Mouse (Mus musculus): ENCODE data around the gene Mblac1. TPM values are rescaled to one million over a fixed set of nuclear protein-coding genes. Genes with fewer than 3 reads are reported as not detected.
A peak's percentile ranks its signal among the peaks of the same experiment; 100 is the strongest.

The Mblac1 gene
- polyA plus RNA-seq, 1 experiment from 2014 or later, result 10.4 TPM

GRCm38 (mm10) chr5:138225700-138226099, 31.6 kb downstream of the Mblac1 start, which contains the start of gene Nxpe5:
TSS of gene Nxpe5 (plus strand) at chr5:138225898.
- DNase-seq (ENCODE audit: extremely low spot score, low spot score), result no peak
- Histone ChIP-seq H3K27me3 (ENCODE audit: poor library complexity, severe bottlenecking) (no peaks in the 10 kb centered on the region), H3K36me3 (replicated peaks) (no peaks in the 10 kb centered on the region), H3K9me3 (no peaks in the 10 kb centered on the region), H3K27ac (no peak within 1 kb of the TSS), H3K4me3 (no peak within 1 kb of the TSS), H3K4me1 (no peaks in the 10 kb centered on the region)
- 65% methylated on average over 2 of the region's 2 CpGs for WGBS

GRCm38 (mm10) chr5:138226491-138226890, 32.4 kb downstream of the Mblac1 start:
- Histone ChIP-seq H3K27me3 (ENCODE audit: poor library complexity, severe bottlenecking) (no peaks in the 10 kb centered on the region), H3K27ac (no peak overlapping the region), H3K4me3 (no peak overlapping the region), H3K9me3 (no peaks in the 10 kb centered on the region), H3K4me1 (peaks cover under 1% of the 10 kb centered on the region; the same call in 1 of the 2 replicates), H3K36me3 (replicated peaks) (no peaks in the 10 kb centered on the region)
- WGBS, result 81% methylated on average over 4 of the region's 4 CpGs
- no peak for DNase-seq (ENCODE audit: extremely low spot score, low spot score)

GRCm38 (mm10) chr5:138227367-138227766, 33.3 kb downstream of the Mblac1 start:
- no peaks in the 10 kb centered on the region for H3K36me3 ChIP-seq (replicated peaks)
- H3K27ac ChIP-seq, result no peak overlapping the region
- H3K9me3 ChIP-seq, result no peaks in the 10 kb centered on the region
- 70% methylated on average over 2 of the region's 2 CpGs for WGBS
- H3K27me3 ChIP-seq (ENCODE audit: poor library complexity, severe bottlenecking), result no peaks in the 10 kb centered on the region
- peaks cover 5% of the 10 kb centered on the region for H3K4me1 ChIP-seq
- no peak overlapping the region for H3K4me3 ChIP-seq
- DNase-seq (ENCODE audit: extremely low spot score, low spot score), result no peak

- WGBS, result 58% methylated on average over 3 of the region's 3 CpGs
These were observed 33.9 kb downstream of the Mblac1 start for GRCm38 (mm10) chr5:138228026-138228425.

GRCm38 (mm10) chr5:138229511-138229910, 35.4 kb downstream of the Mblac1 start:
- no peak overlapping the region for H3K4me3 ChIP-seq
- no peaks in the 10 kb centered on the region for H3K36me3 ChIP-seq (replicated peaks)
- 93% methylated on average over 3 of the region's 3 CpGs for WGBS
- peaks cover 5% of the 10 kb centered on the region for H3K4me1 ChIP-seq
- H3K27ac ChIP-seq, result no peak overlapping the region
- DNase-seq (ENCODE audit: extremely low spot score, low spot score), result no peak
- no peaks in the 10 kb centered on the region for H3K9me3 ChIP-seq
- H3K27me3 ChIP-seq (ENCODE audit: poor library complexity, severe bottlenecking), result no peaks in the 10 kb centered on the region

More at GRCm38 (mm10) chr5:138228026-138228425, 33.9 kb downstream of the Mblac1 start:
- Histone ChIP-seq H3K36me3 (replicated peaks) (no peaks in the 10 kb centered on the region), H3K4me3 (no peak overlapping the region), H3K27me3 (ENCODE audit: poor library complexity, severe bottlenecking) (no peaks in the 10 kb centered on the region), H3K4me1 (peaks cover 5% of the 10 kb centered on the region), H3K9me3 (no peaks in the 10 kb centered on the region), H3K27ac (no peak overlapping the region)
- no peak for DNase-seq (ENCODE audit: extremely low spot score, low spot score)

- Histone ChIP-seq H3K9me3 (no peaks in the 10 kb centered on the region), H3K4me3 (no peak overlapping the region), H3K27ac (no peak overlapping the region), H3K4me1 (peaks cover 5% of the 10 kb centered on the region), H3K36me3 (replicated peaks) (no peaks in the 10 kb centered on the region), H3K27me3 (ENCODE audit: poor library complexity, severe bottlenecking) (no peaks in the 10 kb centered on the region)
- no peak for DNase-seq (ENCODE audit: extremely low spot score, low spot score)
- 85% methylated on average over 2 of the region's 2 CpGs for WGBS
These were observed 39.7 kb downstream of the Mblac1 start for GRCm38 (mm10) chr5:138233778-138234177.

- H3K4me3 ChIP-seq, result no peak overlapping the region
- H3K9me3 ChIP-seq, result no peaks in the 10 kb centered on the region
- no peaks in the 10 kb centered on the region for H3K36me3 ChIP-seq (replicated peaks)
- H3K27ac ChIP-seq, result no peak overlapping the region
- no peaks in the 10 kb centered on the region for H3K27me3 ChIP-seq (ENCODE audit: poor library complexity, severe bottlenecking)
- peaks cover 5% of the 10 kb centered on the region for H3K4me1 ChIP-seq
- no peak for DNase-seq (ENCODE audit: extremely low spot score, low spot score)
These were observed 40.1 kb downstream of the Mblac1 start for GRCm38 (mm10) chr5:138234224-138234623.

- H3K9me3 ChIP-seq, result no peaks in the 10 kb centered on the region
- H3K27ac ChIP-seq, result no peak overlapping the region
- no peaks in the 10 kb centered on the region for H3K27me3 ChIP-seq (ENCODE audit: poor library complexity, severe bottlenecking)
- H3K4me1 ChIP-seq, result no peaks in the 10 kb centered on the region
- no peak for DNase-seq (ENCODE audit: extremely low spot score, low spot score)
- H3K4me3 ChIP-seq, result no peak overlapping the region
- 46% methylated on average over 2 of the region's 2 CpGs for WGBS
- no peaks in the 10 kb centered on the region for H3K36me3 ChIP-seq (replicated peaks)
These were observed 47.4 kb downstream of the Mblac1 start for GRCm38 (mm10) chr5:138241511-138241910.

MicroRNA genes within 50 kb of the gene (microRNA counts, 519-probe panel; counts per million panel counts)
- 6,015 counts per million, percentile 91 among the panel's probes with 10 or more counts for microRNA mmu-miR-106b
- 8,688 counts per million, percentile 99 among the panel's probes with 10 or more counts for microRNA mmu-miR-25
- microRNA mmu-miR-93, result 6,775 counts per million, percentile 96 among the panel's probes with 10 or more counts

Small RNA genes lying within 50 kb of the gene (microRNA-seq; reads per million reads assigned to microRNA genes)
- gene Mir106b (15,674 reads per million, percentile 97 among the genes with 10 or more reads in this experiment), gene Mir25 (1,446 reads per million, percentile 77 among the genes with 10 or more reads in this experiment), gene Mir93 (23,736 reads per million, percentile 99 among the genes with 10 or more reads in this experiment)

Other genes with a start within 250 kb of the Mblac1 start
- gene Gjc3, start 231.2 kb upstream of the Mblac1 start, polyA plus RNA-seq (2016; fragmentation: Nextera tagmentation; extraction: Ambion mirVana), result not detected in 2 replicates
- gene Azgp1, start 212.8 kb upstream of the Mblac1 start, polyA plus RNA-seq (2016; fragmentation: Nextera tagmentation; extraction: Ambion mirVana), result not detected in 2 replicates
- gene Smok3a, start 173.1 kb upstream of the Mblac1 start, polyA plus RNA-seq (2016; fragmentation: Nextera tagmentation; extraction: Ambion mirVana), result not detected in 2 replicates
- gene Smok3b, start 172.9 kb upstream of the Mblac1 start, polyA plus RNA-seq (2016; fragmentation: Nextera tagmentation; extraction: Ambion mirVana), result not detected in 2 replicates
- not detected in 2 replicates for gene Smok3c, start 141.1 kb upstream of the Mblac1 start, polyA plus RNA-seq (2016; fragmentation: Nextera tagmentation; extraction: Ambion mirVana)
- gene Zkscan1, start 109.2 kb upstream of the Mblac1 start, polyA plus RNA-seq (2016; fragmentation: Nextera tagmentation; extraction: Ambion mirVana), result 25.2 and 25.3 TPM in 2 replicates
- gene Zscan21, start 77.4 kb upstream of the Mblac1 start, polyA plus RNA-seq (2016; fragmentation: Nextera tagmentation; extraction: Ambion mirVana), result 98.4 and 105 TPM in 2 replicates
- gene Zfp113, start 38.6 kb upstream of the Mblac1 start, polyA plus RNA-seq (2016; fragmentation: Nextera tagmentation; extraction: Ambion mirVana), result 37.0 and 38.7 TPM in 2 replicates
- 348 and 351 TPM in 2 replicates for gene Cops6, start 33.2 kb upstream of the Mblac1 start, polyA plus RNA-seq (2016; fragmentation: Nextera tagmentation; extraction: Ambion mirVana)
- gene Ap4m1, start 22.3 kb upstream of the Mblac1 start, polyA plus RNA-seq (2016; fragmentation: Nextera tagmentation; extraction: Ambion mirVana), result 32.7 TPM in 2 replicates
- 444 and 449 TPM in 2 replicates for gene Mcm7, start 21.9 kb upstream of the Mblac1 start, polyA plus RNA-seq (2016; fragmentation: Nextera tagmentation; extraction: Ambion mirVana)
- gene Taf6, start 6.9 kb upstream of the Mblac1 start, polyA plus RNA-seq (2016; fragmentation: Nextera tagmentation; extraction: Ambion mirVana), result 151 and 155 TPM in 2 replicates
- gene Cnpy4, start 6.8 kb upstream of the Mblac1 start, polyA plus RNA-seq (2016; fragmentation: Nextera tagmentation; extraction: Ambion mirVana), result 51.4 and 56.7 TPM in 2 replicates
- not detected in 2 replicates for gene Nxpe5, start 31.6 kb downstream of the Mblac1 start, polyA plus RNA-seq (2016; fragmentation: Nextera tagmentation; extraction: Ambion mirVana)
- 38.9 and 41.5 TPM in 2 replicates for gene Lamtor4, start 61.2 kb downstream of the Mblac1 start, polyA plus RNA-seq (2016; fragmentation: Nextera tagmentation; extraction: Ambion mirVana)
- 5.3 and 5.5 TPM in 2 replicates for gene BC037034, start 69.7 kb downstream of the Mblac1 start, polyA plus RNA-seq (2016; fragmentation: Nextera tagmentation; extraction: Ambion mirVana)
- 3.1 and 3.9 TPM in 2 replicates for gene Gal3st4, start 78.5 kb downstream of the Mblac1 start, polyA plus RNA-seq (2016; fragmentation: Nextera tagmentation; extraction: Ambion mirVana)
- gene Gm43720, start 85.6 kb downstream of the Mblac1 start, polyA plus RNA-seq (2016; fragmentation: Nextera tagmentation; extraction: Ambion mirVana), result 0.09 TPM in 2 replicates
- gene Gpc2, start 85.7 kb downstream of the Mblac1 start, polyA plus RNA-seq (2016; fragmentation: Nextera tagmentation; extraction: Ambion mirVana), result 34.8 and 36.7 TPM in 2 replicates
- gene Stag3, start 85.9 kb downstream of the Mblac1 start, polyA plus RNA-seq (2016; fragmentation: Nextera tagmentation; extraction: Ambion mirVana), result 3.8 and 4.1 TPM in 2 replicates
- gene Pvrig, start 147.6 kb downstream of the Mblac1 start, polyA plus RNA-seq (2016; fragmentation: Nextera tagmentation; extraction: Ambion mirVana), result not detected in 2 replicates
- 37.9 and 39.3 TPM in 2 replicates for gene Zfp157, start 247.2 kb downstream of the Mblac1 start, polyA plus RNA-seq (2016; fragmentation: Nextera tagmentation; extraction: Ambion mirVana)

All from forebrain, embryonic 10.5 days (tissue).